Mouse (Mus musculus) gastrocnemius, postnatal 25 days (tissue): ENCODE data around the gene Accsl. TPM values are rescaled to one million over a fixed set of nuclear protein-coding genes. Genes with fewer than 3 reads are reported as not detected.
A peak's percentile ranks its signal among the peaks of the same experiment; 100 is the strongest.

Source experiments
- DNase-seq: peaks from one replicate; pipeline ENCODE4 v3.0.0; 2022
- total RNA-seq, 2 experiments: library from RNA; stranded (reverse); gene quantifications; 1 replicate in 1 of 2; 2 replicates in 1 of 2; pipeline ENCODE4 v1.2.3; 2021

The Accsl gene
- total RNA-seq, 2 experiments from 2014 or later = not detected

GRCm38 (mm10) chr2:93874606-93875005 lies 5.6 kb upstream of the Accsl start:
- DNase-seq = no peak

GRCm38 (mm10) chr2:93874227-93874514 lies 5.2 kb upstream of the Accsl start:
- peak; percentile 40 for DNase-seq

GRCm38 (mm10) chr2:93873449-93874226 lies 4.7 kb upstream of the Accsl start:
- no peak for DNase-seq

- no peak for DNase-seq
Observed at GRCm38 (mm10) chr2:93872257-93872656, 3.3 kb upstream of the Accsl start.

- no peak for DNase-seq
Observed at GRCm38 (mm10) chr2:93871411-93871925, 2.5 kb upstream of the Accsl start.

GRCm38 (mm10) chr2:93870842-93871241 lies 1.9 kb upstream of the Accsl start:
- peak; percentile 38 for DNase-seq

GRCm38 (mm10) chr2:93868566-93868965 lies 391 bp downstream of the Accsl start:
- DNase-seq = no peak

- DNase-seq = no peak
Observed at GRCm38 (mm10) chr2:93863229-93863628, 5.7 kb downstream of the Accsl start.

- no peak for DNase-seq
Observed at GRCm38 (mm10) chr2:93858845-93859244, 10.1 kb downstream of the Accsl start.

- no peak for DNase-seq
Observed at GRCm38 (mm10) chr2:93851303-93851702, 17.7 kb downstream of the Accsl start.

GRCm38 (mm10) chr2:93850317-93850944 lies 18.5 kb downstream of the Accsl start:
- no peak for DNase-seq

GRCm38 (mm10) chr2:93849505-93850089 lies 19.4 kb downstream of the Accsl start, which contains the start of gene Accs:
Accs (minus strand) TSS chr2:93849943.
- DNase-seq = peak; percentile 66

GRCm38 (mm10) chr2:93841349-93841748 lies 27.6 kb downstream of the Accsl start:
- DNase-seq = no peak

- no peak for DNase-seq
Observed at GRCm38 (mm10) chr2:93840109-93840508, 28.8 kb downstream of the Accsl start.

GRCm38 (mm10) chr2:93838931-93839330 lies 30.0 kb downstream of the Accsl start:
- no peak for DNase-seq

- DNase-seq = no peak
Observed at GRCm38 (mm10) chr2:93836232-93836785, 32.6 kb downstream of the Accsl start.

- no peak for DNase-seq
Observed at GRCm38 (mm10) chr2:93835596-93835995, 33.4 kb downstream of the Accsl start.

- DNase-seq = peak; percentile 46
Observed at GRCm38 (mm10) chr2:93823519-93823918, 45.4 kb downstream of the Accsl start.

- peak; percentile 81 for DNase-seq
Observed at GRCm38 (mm10) chr2:93822045-93822749, 46.8 kb downstream of the Accsl start, which contains the start of gene Ext2. Ext2 (minus strand) TSS chr2:93822568.

- no peak for DNase-seq
Observed at GRCm38 (mm10) chr2:93817791-93818190, 51.2 kb downstream of the Accsl start.

GRCm38 (mm10) chr2:93813343-93813742 lies 55.6 kb downstream of the Accsl start:
- no peak for DNase-seq

GRCm38 (mm10) chr2:93811812-93812211 lies 57.1 kb downstream of the Accsl start:
- DNase-seq = no peak
